Comparison of ENCODE assay signal across 9 mouse cellular contexts in the genomic region with DNA sequence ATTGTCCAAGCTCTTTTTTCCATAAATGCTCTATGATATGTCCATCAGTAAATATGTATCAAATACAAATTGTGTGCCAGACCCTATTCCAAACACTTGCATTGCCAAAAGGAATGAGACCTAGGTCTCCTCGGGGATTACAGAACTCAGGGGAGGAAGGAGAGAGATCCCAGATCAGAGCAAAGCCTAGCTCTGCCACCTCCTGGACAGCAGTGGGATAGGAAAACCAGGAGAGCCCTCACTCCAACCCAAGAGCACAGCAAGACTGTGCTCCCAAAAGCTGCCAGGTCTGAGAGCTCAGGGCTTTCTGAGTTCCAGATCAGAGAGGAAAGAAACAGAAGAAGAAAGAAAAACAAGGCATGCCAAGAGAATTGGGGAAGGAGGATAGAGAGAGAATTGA. TPM values are rescaled to one million over a fixed set of nuclear protein-coding genes. Genes with fewer than 3 reads are reported as not detected.
DNase-seq lines count a peak whose midpoint lies in the region; ATAC-seq and TF ChIP-seq lines count a peak whose summit lies in the region.
"Had no signal": no experiment of that assay in that cellular context is flagged by ENCODE, and none has a peak within 500 bp of the region (broad histone marks: within the 10 kb centered on the region; RNA-seq: fewer than 3 reads in every experiment).

No protein-coding gene starts in this region.

- in situ Hi-C loops in ES-E14 (cut with MboI; ENCODE audit: low sequenced_read_pairs in 2 of 2, unreplicated experiment in 2 of 2) = no loop called here

- H3K4me3 ChIP-seq in layer of hippocampus, adult 2 months = no peak overlapping the region
- H3K4me3 ChIP-seq in ES-E14 (ENCODE audit: insufficient read depth in 1 of 2, low read depth in 1 of 2, low read length in 2 of 2, poor library complexity in 1 of 2, severe bottlenecking in 1 of 2) = no peak overlapping the region
- H3K4me3 ChIP-seq in kidney, postnatal 0 days (replicated peaks; ENCODE audit: low read depth, low read length) = no peak overlapping the region
- no peak overlapping the region for H3K4me3 ChIP-seq in neural tube, embryonic 15.5 days (replicated peaks)
- H3K4me3 ChIP-seq in hindbrain, embryonic 12.5 days = no peak overlapping the region
- H3K4me3 ChIP-seq: embryonic facial prominence, embryonic 12.5 days had no signal

- no peaks in the 10 kb centered on the region for H3K4me1 ChIP-seq in ES-E14 (ENCODE audit: control insufficient read depth in 2 of 2, insufficient read depth in 2 of 2, low read length in 2 of 2, poor library complexity in 1 of 2)
- H3K4me1 ChIP-seq in kidney, postnatal 0 days (replicated peaks; ENCODE audit: insufficient read depth, low read length) = no peaks in the 10 kb centered on the region
- no peaks in the 10 kb centered on the region for H3K4me1 ChIP-seq in neural tube, embryonic 15.5 days
- no peaks in the 10 kb centered on the region for H3K4me1 ChIP-seq in hindbrain, embryonic 12.5 days
- H3K4me1 ChIP-seq: embryonic facial prominence, embryonic 12.5 days had no signal

- peak; percentile 81 for TF ChIP-seq CTCF in layer of hippocampus, adult 2 months (conservative IDR thresholded peaks at IDR 0.05)
- TF ChIP-seq CTCF in kidney, postnatal 0 days (IDR thresholded peaks at IDR 0.05; ENCODE audit: low read depth) = peak; percentile 73

- no peak overlapping the region for H3K27ac ChIP-seq in layer of hippocampus, adult 2 months
- no peak overlapping the region for H3K27ac ChIP-seq in ES-E14 (ENCODE audit: insufficient read depth, low read depth, low read length, poor library complexity, severe bottlenecking)
- H3K27ac ChIP-seq in kidney, postnatal 0 days = no peak overlapping the region
- no peak overlapping the region for H3K27ac ChIP-seq in neural tube, embryonic 15.5 days (replicated peaks)
- no peak overlapping the region for H3K27ac ChIP-seq in hindbrain, embryonic 12.5 days
- H3K27ac ChIP-seq: embryonic facial prominence, embryonic 12.5 days had no signal

- H3K27me3 ChIP-seq in kidney, postnatal 0 days (ENCODE audit: insufficient read depth, low read length) = no peaks in the 10 kb centered on the region
- H3K27me3 ChIP-seq in neural tube, embryonic 15.5 days (replicated peaks) = no peaks in the 10 kb centered on the region
- H3K27me3 ChIP-seq in hindbrain, embryonic 12.5 days = no peaks in the 10 kb centered on the region
- H3K27me3 ChIP-seq: embryonic facial prominence, embryonic 12.5 days had no signal

- ATAC-seq in kidney, postnatal 0 days (replicated peaks; ENCODE audit: low FRiP score, low read depth) = no peak; the same call in 1 of the 2 replicates
- no peak for ATAC-seq in neural tube, embryonic 15.5 days (ENCODE audit: low FRiP score)
- ATAC-seq in hindbrain, embryonic 12.5 days (ENCODE audit: low FRiP score) = no peak

- no peak overlapping the region for H3K9ac ChIP-seq in ES-E14 (ENCODE audit: insufficient read depth, low read depth, low read length, poor library complexity, severe bottlenecking)
- H3K9ac ChIP-seq in kidney, postnatal 0 days (ENCODE audit: low read depth, low read length) = no peak overlapping the region
- H3K9ac ChIP-seq in neural tube, embryonic 15.5 days (replicated peaks) = no peak overlapping the region
- H3K9ac ChIP-seq in hindbrain, embryonic 12.5 days = no peak overlapping the region
- H3K9ac ChIP-seq: embryonic facial prominence, embryonic 12.5 days had no signal

- WGBS in kidney, postnatal 0 days = 6% methylated on average over 1 of the region's 1 CpGs
- 27% methylated on average over 1 of the region's 1 CpGs for WGBS in neural tube, embryonic 15.5 days
- 22% methylated on average over 1 of the region's 1 CpGs for WGBS in hindbrain, embryonic 12.5 days

- H3K36me3 ChIP-seq in ES-E14 (ENCODE audit: control insufficient read depth, insufficient read depth, low read length, poor library complexity, severe bottlenecking) = no peaks in the 10 kb centered on the region
- H3K36me3 ChIP-seq in kidney, postnatal 0 days (ENCODE audit: insufficient read depth, low read length) = no peaks in the 10 kb centered on the region
- H3K36me3 ChIP-seq in neural tube, embryonic 15.5 days = no peaks in the 10 kb centered on the region
- H3K36me3 ChIP-seq in hindbrain, embryonic 12.5 days = no peaks in the 10 kb centered on the region
- H3K36me3 ChIP-seq: embryonic facial prominence, embryonic 12.5 days had no signal

- H3K9me3 ChIP-seq in ES-E14 (ENCODE audit: control insufficient read depth, insufficient read depth, low read depth, low read length) = no peaks in the 10 kb centered on the region
- H3K9me3 ChIP-seq in kidney, postnatal 0 days (replicated peaks; ENCODE audit: low read length) = no peaks in the 10 kb centered on the region
- H3K9me3 ChIP-seq in neural tube, embryonic 15.5 days (replicated peaks) = no peaks in the 10 kb centered on the region
- no peaks in the 10 kb centered on the region for H3K9me3 ChIP-seq in hindbrain, embryonic 12.5 days (replicated peaks)
- H3K9me3 ChIP-seq: embryonic facial prominence, embryonic 12.5 days had no signal

- no peak overlapping the region for H3K4me2 ChIP-seq in kidney, postnatal 0 days (ENCODE audit: low read length)
- no peak overlapping the region for H3K4me2 ChIP-seq in neural tube, embryonic 15.5 days
- H3K4me2 ChIP-seq in hindbrain, embryonic 12.5 days (replicated peaks) = no peak overlapping the region
- H3K4me2 ChIP-seq: embryonic facial prominence, embryonic 12.5 days had no signal

- peak; percentile 17 to 61 for DNase-seq in adrenal gland, adult (ENCODE audit: inconsistent age in 2 of 2, low spot score in 1 of 2)
- no peak for DNase-seq in adrenal gland, adult 8-10 months
- DNase-seq in layer of hippocampus, adult 2 months (ENCODE audit: low spot score in 2 of 2) = peak; percentile 18 to 55
- DNase-seq in layer of hippocampus, postnatal 36 days = no peak
- DNase-seq in ES-E14 (ENCODE audit: low read depth, low spot score) = peak; percentile 24
- DNase-seq in kidney, postnatal 0 days (ENCODE audit: low spot score) = peak; percentile 67

TF ChIP-seq in ES-E14, 5 proteins besides CTCF, POLR2A, EP300 and RAD21:
- TF ChIP-seq HCFC1 (IDR thresholded peaks at IDR 0.05; ENCODE audit: borderline replicate concordance, insufficient read depth, low read length) = no peak
- no peak for TF ChIP-seq ZNF384 (IDR thresholded peaks at IDR 0.05; ENCODE audit: low read depth, low read length)
- no peak for TF ChIP-seq ZC3H11A (IDR thresholded peaks at IDR 0.05; ENCODE audit: borderline replicate concordance, low read depth, low read length)
- TF ChIP-seq MAFK (IDR thresholded peaks at IDR 0.05; ENCODE audit: insufficient read depth, low read depth, low read length) = no peak
- no peak for TF ChIP-seq CHD2 (IDR thresholded peaks at IDR 0.05; ENCODE audit: low read depth, low read length)

RNA-seq across cellular contexts. Expression of a gene that starts 1.2 kb away (rescaled TPM):
- total RNA-seq in adrenal gland, adult 8-10 months (2022) = 1 to 10 TPM; 3.3 to 4.7 (median 3.4) TPM
- 1 to 10 TPM; 2.3 to 4.6 TPM for total RNA-seq in layer of hippocampus, adult 2 months (2021)
- total RNA-seq in layer of hippocampus, postnatal 36 days (2021) = 1 to 10 TPM; 2.8 to 4.1 TPM
- total RNA-seq in ES-E14 (2012; rRNA removed) = not detected in 2 replicates
- polyA plus RNA-seq in kidney, postnatal 0 days (2015; fragmentation: Nextera tagmentation; extraction: Ambion mirVana) = not detected in 2 replicates
- polyA plus RNA-seq in neural tube, embryonic 15.5 days (2015; fragmentation: Nextera tagmentation; extraction: Ambion mirVana) = not detected in 2 replicates
- not detected in 2 replicates for polyA plus RNA-seq in hindbrain, embryonic 12.5 days (2016; fragmentation: Nextera tagmentation; extraction: Ambion mirVana)
- polyA plus RNA-seq: embryonic facial prominence, embryonic 12.5 days had no signal

RNA-seq across cellular contexts. Expression of a gene that starts 21.1 kb away (rescaled TPM):
- total RNA-seq in adrenal gland, adult 8-10 months (2022) = 10 to 100 TPM; 82.7 to 91.9 (median 88.0) TPM
- total RNA-seq in layer of hippocampus, adult 2 months (2021) = 10 to 100 TPM; 70.0 to 75.4 TPM
- total RNA-seq in layer of hippocampus, postnatal 36 days (2021) = 10 to 100 TPM; 70.2 to 72.8 TPM
- total RNA-seq in ES-E14 (2012; rRNA removed) = 32.9 and 35.3 TPM in 2 replicates
- 278 and 299 TPM in 2 replicates for polyA plus RNA-seq in kidney, postnatal 0 days (2015; fragmentation: Nextera tagmentation; extraction: Ambion mirVana)
- 133 and 155 TPM in 2 replicates for polyA plus RNA-seq in neural tube, embryonic 15.5 days (2015; fragmentation: Nextera tagmentation; extraction: Ambion mirVana)
- 122 and 125 TPM in 2 replicates for polyA plus RNA-seq in hindbrain, embryonic 12.5 days (2016; fragmentation: Nextera tagmentation; extraction: Ambion mirVana)

RNA-seq across cellular contexts. Expression of a gene that starts 22.9 kb away (rescaled TPM):
- 10 to 100 TPM in 1 of 4 experiments, 1 to 10 TPM in 3; 4.0 to 11.5 (median 7.1) TPM for total RNA-seq in adrenal gland, adult 8-10 months (2022)
- total RNA-seq in layer of hippocampus, adult 2 months (2021) = 10 to 100 TPM in 1 of 2 experiments, 1 to 10 TPM in 1; 9.6 to 12.9 TPM
- total RNA-seq in layer of hippocampus, postnatal 36 days (2021) = 10 to 100 TPM; 10.1 to 13.8 TPM
- 27.5 and 44.1 TPM in 2 replicates for total RNA-seq in ES-E14 (2012; rRNA removed)
- 12.3 and 12.5 TPM in 2 replicates for polyA plus RNA-seq in kidney, postnatal 0 days (2015; fragmentation: Nextera tagmentation; extraction: Ambion mirVana)
- polyA plus RNA-seq in neural tube, embryonic 15.5 days (2015; fragmentation: Nextera tagmentation; extraction: Ambion mirVana) = 18.0 and 18.9 TPM in 2 replicates
- polyA plus RNA-seq in hindbrain, embryonic 12.5 days (2016; fragmentation: Nextera tagmentation; extraction: Ambion mirVana) = 14.3 and 16.5 TPM in 2 replicates

RNA-seq across cellular contexts. Expression of a gene that starts 56.3 kb away (rescaled TPM):
- 10 to 100 TPM; 12.1 to 15.1 (median 12.9) TPM for total RNA-seq in adrenal gland, adult 8-10 months (2022)
- total RNA-seq in layer of hippocampus, adult 2 months (2021) = 10 to 100 TPM; 16.8 to 19.0 TPM
- 10 to 100 TPM; 18.2 to 19.8 TPM for total RNA-seq in layer of hippocampus, postnatal 36 days (2021)
- total RNA-seq in ES-E14 (2012; rRNA removed) = 15.2 and 16.0 TPM in 2 replicates
- polyA plus RNA-seq in kidney, postnatal 0 days (2015; fragmentation: Nextera tagmentation; extraction: Ambion mirVana) = 8.6 and 9.6 TPM in 2 replicates
- 1.7 and 2.0 TPM in 2 replicates for polyA plus RNA-seq in neural tube, embryonic 15.5 days (2015; fragmentation: Nextera tagmentation; extraction: Ambion mirVana)
- 0.30 and 0.53 TPM in 2 replicates for polyA plus RNA-seq in hindbrain, embryonic 12.5 days (2016; fragmentation: Nextera tagmentation; extraction: Ambion mirVana)

Comparison
In these comparisons a context has a peak if more than half of its experiments do, and no peak if none do; other contexts are left out.
1. DNase-seq: peak in adrenal gland, adult (2 of 2), layer of hippocampus, adult 2 months (2 of 2), ES-E14 (single experiment) and kidney, postnatal 0 days (single experiment); none in adrenal gland, adult 8-10 months (single experiment) and layer of hippocampus, postnatal 36 days (0 of 2).